Mouse (Mus musculus): Measurements from ENCODE around the gene Zfp790. TPM values are rescaled to one million over a fixed set of nuclear protein-coding genes. Genes with fewer than 3 reads are reported as not detected.
A peak's percentile ranks its signal among the peaks of the same experiment; 100 is the strongest.

Gene Zfp790
- total RNA-seq (2021), result 10 to 100 TPM; 21.8 to 23.1 TPM
- long read RNA-seq, experiment 1, transcript Zfp790-201 (5 exons, 3,376 nt), result major isoform, 16 of 25 reads
- long read RNA-seq, experiment 1, partial matches to known transcripts, result 1 of 25 reads
- long read RNA-seq, experiment 1, other reads (novel, unspliced or antisense), result 6 of 25 reads
- long read RNA-seq, experiment 2, transcript Zfp790-202 (5 exons, 3,356 nt), result minor isoform, 6 of 23 reads
- long read RNA-seq, experiment 2, transcript Zfp790-201 (5 exons, 3,376 nt), result major isoform, 14 of 23 reads
- long read RNA-seq, experiment 2, partial matches to known transcripts, result 0 of 23 reads
- long read RNA-seq, experiment 2, other reads (novel, unspliced or antisense), result 3 of 23 reads

- H3K4me3 ChIP-seq, result peak within 1 kb of the TSS; percentile 81
- peak; percentile 81 to 90 for DNase-seq (ENCODE audit: extremely low spot score in 1 of 2, low spot score in 2 of 2)
- no peak for TF ChIP-seq CTCF (IDR thresholded peaks at IDR 0.05)
- peak within 1 kb of the TSS; percentile 87 for H3K27ac ChIP-seq
- intact Hi-C loops (cut with DNase I), result loop anchor here (1.0 kb wide), 2 partner anchors 32 to 48 kb away; partner anchors contain the start of gene Zfp84
These were observed at the start of gene Zfp790 for GRCm38 (mm10) chr7:29815910-29816429. TSS of gene Zfp790 (plus strand) at chr7:29816114.

GRCm38 (mm10) chr7:29767058-29767686 is 48.7 kb upstream of the Zfp790 start:
- peak; percentile 82 to 85 for DNase-seq (ENCODE audit: extremely low spot score in 1 of 2, low spot score in 2 of 2)
- intact Hi-C loops (cut with DNase I), result loop anchor here (5.0 kb wide), 2 partner anchors 85 to 140 kb away; partner anchors contain the start of genes Zfp27, Zfp383 and Zfp940
- H3K4me3 ChIP-seq, result peak overlapping the region; percentile 90
- H3K27ac ChIP-seq, result peak overlapping the region; percentile 94
- no peak; the same call in 1 of the 2 replicates for TF ChIP-seq CTCF (IDR thresholded peaks at IDR 0.05)

- TF ChIP-seq CTCF (IDR thresholded peaks at IDR 0.05), result no peak
- intact Hi-C loops (cut with DNase I), result loop anchor here (1.0 to 5.0 kb wide), 3 partner anchors 48 to 139 kb away; partner anchors contain the start of genes Zfp27, Zfp383, Zfp790 and Zfp940
These were observed 47.6 kb upstream of the Zfp790 start, which contains the start of gene Zfp84 for GRCm38 (mm10) chr7:29768090-29768900. TSS of gene Zfp84 (plus strand) at chr7:29768552.

DNA sequence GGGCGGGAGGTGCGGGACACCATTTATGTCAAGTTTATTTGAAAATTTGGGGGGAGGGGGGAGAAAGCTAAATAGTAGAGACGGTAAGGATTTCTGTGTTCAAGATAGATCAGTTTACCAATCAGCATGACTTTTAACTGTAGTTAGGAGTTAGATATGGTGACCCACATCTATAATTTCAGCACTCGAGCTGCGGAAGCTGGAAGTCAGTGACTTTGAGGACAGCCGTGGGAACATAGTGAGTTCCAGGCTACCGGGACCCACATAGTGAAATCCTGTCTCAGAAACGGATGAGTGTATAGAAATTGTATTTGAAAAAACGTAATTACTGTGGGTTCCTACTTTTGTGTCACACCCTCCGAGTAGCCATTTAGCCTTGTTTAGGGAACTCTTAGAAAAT is 46.9 kb upstream of the Zfp790 start:
- peak overlapping the region; percentile 90 for H3K4me3 ChIP-seq
- intact Hi-C loops (cut with DNase I), result loop anchor here (1.0 to 5.0 kb wide), 3 partner anchors 47 to 138 kb away; partner anchors contain the start of genes Zfp27, Zfp383, Zfp790 and Zfp940
- DNase-seq (ENCODE audit: extremely low spot score in 1 of 2, low spot score in 2 of 2), result no peak
- peak overlapping the region; percentile 88 for H3K27ac ChIP-seq
- TF ChIP-seq CTCF (IDR thresholded peaks at IDR 0.05), result no peak

More at GRCm38 (mm10) chr7:29768090-29768900, 47.6 kb upstream of the Zfp790 start, which contains the start of gene Zfp84:
- Histone ChIP-seq H3K27ac (peak within 1 kb of the TSS; percentile 88), H3K4me3 (peak within 1 kb of the TSS; percentile 90)
- DNase-seq (ENCODE audit: extremely low spot score in 1 of 2, low spot score in 2 of 2), result peak; percentile 78 to 87

DNA sequence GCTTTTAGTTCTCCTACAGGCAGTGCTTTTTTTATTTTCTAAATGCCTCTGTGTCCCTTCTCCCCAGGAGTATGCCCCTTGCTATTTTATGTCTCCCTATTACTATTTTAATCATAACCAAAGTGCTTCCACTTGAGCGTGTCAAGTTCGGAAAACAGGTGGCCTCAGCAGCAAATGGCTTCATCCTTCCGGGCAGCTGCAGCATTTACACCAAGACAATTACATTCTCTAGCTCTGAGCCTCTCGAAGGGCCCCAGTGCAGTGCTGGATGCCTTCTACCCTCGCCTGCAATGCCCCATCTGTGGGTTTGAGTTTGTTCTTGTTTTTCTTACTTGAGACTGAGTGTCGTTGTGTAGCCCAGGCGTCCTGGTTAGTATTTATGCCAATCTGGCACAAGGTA is 42.4 kb upstream of the Zfp790 start:
- Histone ChIP-seq H3K27ac (no peak overlapping the region), H3K4me3 (no peak overlapping the region)
- no peak for TF ChIP-seq CTCF (IDR thresholded peaks at IDR 0.05)
- DNase-seq (ENCODE audit: extremely low spot score in 1 of 2, low spot score in 2 of 2), result no peak
- intact Hi-C loops (cut with DNase I), result no loop called here

GRCm38 (mm10) chr7:29774371-29774770 is 41.5 kb upstream of the Zfp790 start:
- no peak for DNase-seq (ENCODE audit: extremely low spot score in 1 of 2, low spot score in 2 of 2)
- intact Hi-C loops (cut with DNase I), result no loop called here
- H3K4me3 ChIP-seq, result no peak overlapping the region
- no peak overlapping the region for H3K27ac ChIP-seq
- no peak for TF ChIP-seq CTCF (IDR thresholded peaks at IDR 0.05)

DNA sequence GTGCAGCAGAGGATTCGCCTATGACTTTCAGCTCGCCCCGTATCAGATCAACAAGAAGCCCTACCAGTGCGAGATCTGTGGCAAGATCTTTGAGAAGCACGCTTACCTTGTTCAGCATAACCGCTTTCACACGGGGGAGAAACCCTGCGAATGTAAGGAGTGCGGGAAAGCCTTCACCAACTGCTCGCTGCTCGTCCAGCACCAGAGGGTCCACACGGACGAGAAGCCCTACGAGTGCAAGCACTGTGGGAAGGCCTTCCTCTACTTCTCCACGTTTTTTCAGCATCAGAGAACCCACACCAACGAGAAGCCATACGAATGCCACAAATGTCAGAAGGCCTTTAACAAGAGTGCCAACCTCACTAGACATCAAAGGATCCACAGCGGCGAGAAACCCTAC is 39.3 kb upstream of the Zfp790 start:
- DNase-seq (ENCODE audit: extremely low spot score in 1 of 2, low spot score in 2 of 2), result no peak
- no peak for TF ChIP-seq CTCF (IDR thresholded peaks at IDR 0.05)
- Histone ChIP-seq H3K4me3 (no peak overlapping the region), H3K27ac (no peak overlapping the region)
- intact Hi-C loops (cut with DNase I), result no loop called here

GRCm38 (mm10) chr7:29777372-29777771 is 38.5 kb upstream of the Zfp790 start:
- no peak overlapping the region for H3K27ac ChIP-seq
- no peak overlapping the region for H3K4me3 ChIP-seq
- intact Hi-C loops (cut with DNase I), result no loop called here
- no peak for TF ChIP-seq CTCF (IDR thresholded peaks at IDR 0.05)
- no peak for DNase-seq (ENCODE audit: extremely low spot score in 1 of 2, low spot score in 2 of 2)

- peak; percentile 84 for DNase-seq (ENCODE audit: extremely low spot score in 1 of 2, low spot score in 2 of 2)
- TF ChIP-seq CTCF (IDR thresholded peaks at IDR 0.05), result no peak
- Histone ChIP-seq H3K27ac (peak within 1 kb of the TSS; percentile 83), H3K4me3 (peak within 1 kb of the TSS; percentile 54)
- intact Hi-C loops (cut with DNase I), result loop anchor here (1.0 kb wide), 1 partner anchor 32 kb away; the partner anchor contains the start of gene Zfp790
These were observed 31.9 kb upstream of the Zfp790 start, which contains the start of gene Zfp30 for GRCm38 (mm10) chr7:29783871-29784551. TSS of gene Zfp30 (plus strand) at chr7:29783998.

DNA sequence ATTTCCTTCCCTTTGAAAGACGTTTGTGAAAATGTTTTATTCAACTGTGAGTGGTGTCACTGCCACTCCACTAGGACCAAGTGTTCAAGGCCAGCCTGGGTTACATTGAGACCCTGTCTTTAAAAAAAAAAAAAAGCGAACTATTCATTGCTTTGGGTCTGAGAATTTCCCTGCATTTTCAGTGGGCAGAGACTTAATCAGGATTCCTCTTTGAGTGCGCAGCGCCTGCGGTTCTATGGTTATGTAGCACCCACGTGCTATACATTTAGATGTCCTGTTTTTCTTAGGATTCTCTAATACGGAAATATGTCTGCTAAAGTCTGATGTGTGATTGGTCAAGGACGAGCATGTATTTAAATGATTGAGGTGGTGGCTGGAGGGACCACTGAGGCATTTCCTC is 30.9 kb upstream of the Zfp790 start:
- H3K27ac ChIP-seq, result peak overlapping the region; percentile 8; the same call in 1 of the 2 replicates
- intact Hi-C loops (cut with DNase I), result no loop called here
- no peak for DNase-seq (ENCODE audit: extremely low spot score in 1 of 2, low spot score in 2 of 2)
- H3K4me3 ChIP-seq, result peak overlapping the region; percentile 54
- TF ChIP-seq CTCF (IDR thresholded peaks at IDR 0.05), result no peak
